Mouse (Mus musculus): ENCODE measurements at regions not wholly inside any gene's neighbourhood (a gene's known extent, or its start where the extent isn't known, plus 50 kb on each side); places are given as distances from the start of the nearest gene placed in this dataset.

GRCm38 (mm10) chr2:79548039-79548600 lies 87.0 kb upstream of the Itprid2 start:
- DNase-seq, result no peak

- no peak for DNase-seq
These were observed 85.4 kb upstream of the Itprid2 start for GRCm38 (mm10) chr2:79549781-79550180.

- no peak for DNase-seq
These were observed 84.7 kb upstream of the Itprid2 start for GRCm38 (mm10) chr2:79550432-79550831.

GRCm38 (mm10) chr2:79552481-79552880 lies 82.7 kb upstream of the Itprid2 start:
- DNase-seq, result no peak

- no peak for DNase-seq
These were observed 79.8 kb upstream of the Itprid2 start for GRCm38 (mm10) chr2:79555395-79555794.

GRCm38 (mm10) chr2:79557361-79557760 lies 77.8 kb upstream of the Itprid2 start:
- no peak for DNase-seq

GRCm38 (mm10) chr2:79566280-79566933 lies 68.7 kb upstream of the Itprid2 start:
- no peak for DNase-seq

GRCm38 (mm10) chr2:79567413-79567934 lies 67.7 kb upstream of the Itprid2 start:
- no peak for DNase-seq

- DNase-seq, result no peak
These were observed 65.5 kb upstream of the Itprid2 start for GRCm38 (mm10) chr2:79569663-79570062.

GRCm38 (mm10) chr2:79571910-79572309 lies 63.2 kb upstream of the Itprid2 start:
- DNase-seq, result no peak

GRCm38 (mm10) chr2:79575074-79575473 lies 60.1 kb upstream of the Itprid2 start:
- no peak for DNase-seq

GRCm38 (mm10) chr2:79585022-79585774 lies 50.0 kb upstream of the Itprid2 start:
- DNase-seq, result no peak
